Mouse (Mus musculus) G1E (cell line): ENCODE measurements around the gene Kif5c. TPM values are rescaled to one million over a fixed set of nuclear protein-coding genes. Genes with fewer than 3 reads are reported as not detected.

Experiments
- ATAC-seq: 2 replicates; pipeline ENCODE4 v1.8.0; 2016; ENCODE audit warnings: mild to moderate bottlenecking; ENCODE audit not compliant: insufficient number of reproducible peaks, poor library complexity, low FRiP score, severe bottlenecking; ENCODE audit errors: extremely low read depth
- DNase-seq: peaks from one replicate; pipeline ENCODE4 v3.0.0; 2012; ENCODE audit warnings: low spot score
- H3K27me3 ChIP-seq: 2 replicates; pipeline ENCODE4 v1.6.1; 2012; ENCODE audit warnings: mild to moderate bottlenecking, low read length, inconsistent platforms; ENCODE audit not compliant: insufficient read depth
- H3K36me3 ChIP-seq: replicated peaks from 2 replicates; pipeline ENCODE3; 2012; ENCODE audit warnings: mild to moderate bottlenecking, inconsistent platforms
- H3K4me1 ChIP-seq: 2 replicates; pipeline ENCODE4 v1.6.1; 2012; ENCODE audit warnings: low read depth, low read length, inconsistent platforms, mixed read lengths; ENCODE audit not compliant: insufficient read depth
- H3K4me3 ChIP-seq: 2 replicates; pipeline ENCODE4 v1.5.1; 2012; ENCODE audit warnings: low read depth, mild to moderate bottlenecking, inconsistent platforms, low read length, moderate library complexity, mixed read lengths
- H3K9me3 ChIP-seq: replicated peaks from 2 replicates; pipeline ENCODE4 v1.6.1; 2012; ENCODE audit warnings: inconsistent platforms
- CTCF ChIP-seq: IDR thresholded peaks from 2 replicates; pipeline ENCODE4 v1.5.1; 2012; ENCODE audit warnings: low read depth, low read length, inconsistent platforms, mixed read lengths
- GATA1 ChIP-seq: IDR thresholded peaks from 2 replicates; pipeline ENCODE4 v1.6.1; 2012; ENCODE audit warnings: borderline replicate concordance, low read length, inconsistent platforms, mixed read lengths
- GATA2 ChIP-seq: IDR thresholded peaks from 2 replicates; pipeline ENCODE4 v1.6.1; 2012; ENCODE audit warnings: low read depth, low read length, inconsistent platforms, borderline replicate concordance
- POLR2AphosphoS5 ChIP-seq: IDR thresholded peaks from 2 replicates; pipeline ENCODE4 v1.6.1; 2012; ENCODE audit warnings: low read depth, low read length, inconsistent platforms; ENCODE audit not compliant: insufficient replicate concordance
- TAL1 ChIP-seq: conservative IDR thresholded peaks from 2 replicates; pipeline ENCODE4 v1.6.1; 2012; ENCODE audit warnings: low read depth, low read length, inconsistent platforms, mixed read lengths
- polyA plus RNA-seq: library from polyadenylated mRNA; stranded (reverse); fragments of >175 nt; gene quantifications from 2 replicates; pipeline ENCODE4 v1.2.3, GENCODE M21; 2012
- total RNA-seq, 2 experiments: library from RNA; stranded (forward) in 1 of 2; stranded (reverse) in 1 of 2; fragments of 200-1000 nt in 1 of 2; fragments of >200 nt in 1 of 2; fragmentation: Nextera tagmentation in 1 of 2; gene quantifications; 2 replicates each; pipeline ENCODE4 v1.2.3; 2014 to 2017

Gene Kif5c
- total RNA-seq (2014; fragmentation: Nextera tagmentation), result 1.0 and 1.8 TPM in 2 replicates
- 1.0 and 1.5 TPM in 2 replicates for total RNA-seq (2017)
- 0.01 and 0.02 TPM in 2 replicates for polyA plus RNA-seq

GRCm38 (mm10) chr2:49618829-49619718 is at the start of gene Kif5c:
TSS of gene Kif5c (plus strand) at chr2:49619298.
- no peak for TF ChIP-seq POLR2AphosphoS5
- TF ChIP-seq TAL1, result no peak
- no peak for TF ChIP-seq GATA2
- TF ChIP-seq GATA1, result no peak
- TF ChIP-seq CTCF, result no peak
- ATAC-seq (no peak), DNase-seq (no peak)
- no peaks in the 10 kb centered on the region; the same call in 1 of the 2 replicates for H3K4me1 ChIP-seq
- no peaks in the 10 kb centered on the region for H3K36me3 ChIP-seq
- H3K4me3 ChIP-seq, result no peak within 1 kb of the TSS
- peaks cover 18% of the 10 kb centered on the region; the same call in 1 of the 2 replicates for H3K27me3 ChIP-seq
- no peaks in the 10 kb centered on the region; the same call in 1 of the 2 replicates for H3K9me3 ChIP-seq

- Histone ChIP-seq H3K4me3 (no peak overlapping the region), H3K4me1 (no peaks in the 10 kb centered on the region), H3K36me3 (no peaks in the 10 kb centered on the region), H3K9me3 (no peaks in the 10 kb centered on the region), H3K27me3 (no peaks in the 10 kb centered on the region; the same call in 1 of the 2 replicates)
- no peak for TF ChIP-seq POLR2AphosphoS5
- no peak for ATAC-seq
- DNase-seq, result no peak
Measured at GRCm38 (mm10) chr2:49569862-49570777, 49.0 kb upstream of the Kif5c start.

GRCm38 (mm10) chr2:49570778-49571101 is 48.4 kb upstream of the Kif5c start:
- Histone ChIP-seq H3K4me1 (no peaks in the 10 kb centered on the region), H3K27me3 (no peaks in the 10 kb centered on the region; the same call in 1 of the 2 replicates), H3K4me3 (no peak overlapping the region), H3K9me3 (no peaks in the 10 kb centered on the region), H3K36me3 (no peaks in the 10 kb centered on the region)
- no peak for TF ChIP-seq POLR2AphosphoS5
- TF ChIP-seq CTCF, result no peak
- TF ChIP-seq GATA1, result no peak
- no peak for TF ChIP-seq TAL1
- no peak for TF ChIP-seq GATA2
- ATAC-seq, result no peak
- DNase-seq, result no peak

- Histone ChIP-seq H3K4me3 (no peak overlapping the region), H3K9me3 (no peaks in the 10 kb centered on the region), H3K27me3 (no peaks in the 10 kb centered on the region; the same call in 1 of the 2 replicates), H3K36me3 (no peaks in the 10 kb centered on the region), H3K4me1 (no peaks in the 10 kb centered on the region)
- DNase-seq, result no peak
- no peak for TF ChIP-seq CTCF
- TF ChIP-seq GATA1, result no peak
- TF ChIP-seq POLR2AphosphoS5, result no peak
- no peak for TF ChIP-seq TAL1
- TF ChIP-seq GATA2, result no peak
- ATAC-seq, result no peak
Measured at GRCm38 (mm10) chr2:49571159-49571920, 47.8 kb upstream of the Kif5c start.

GRCm38 (mm10) chr2:49572111-49572642 is 46.9 kb upstream of the Kif5c start:
- ATAC-seq, result no peak
- Histone ChIP-seq H3K36me3 (no peaks in the 10 kb centered on the region), H3K27me3 (no peaks in the 10 kb centered on the region; the same call in 1 of the 2 replicates), H3K4me3 (no peak overlapping the region), H3K9me3 (no peaks in the 10 kb centered on the region), H3K4me1 (no peaks in the 10 kb centered on the region)
- DNase-seq, result no peak
- no peak for TF ChIP-seq GATA2
- no peak for TF ChIP-seq CTCF
- TF ChIP-seq TAL1, result no peak
- no peak for TF ChIP-seq GATA1
- no peak for TF ChIP-seq POLR2AphosphoS5
